Mouse (Mus musculus) cerebellum, postnatal 14 days (tissue): ENCODE data around the gene Snupn.
"Not testable (repeated sequence)": the region's sequence is repeated elsewhere in the genome, so short reads cannot be mapped to it uniquely, and the experiment has no call there.

Experiments used
- DNase-seq, 2 experiments: peaks; one replicate each; pipeline ENCODE4 v3.0.0; 2021; ENCODE audit warnings: mixed read lengths in 2 of 2

Gene Snupn

DNA sequence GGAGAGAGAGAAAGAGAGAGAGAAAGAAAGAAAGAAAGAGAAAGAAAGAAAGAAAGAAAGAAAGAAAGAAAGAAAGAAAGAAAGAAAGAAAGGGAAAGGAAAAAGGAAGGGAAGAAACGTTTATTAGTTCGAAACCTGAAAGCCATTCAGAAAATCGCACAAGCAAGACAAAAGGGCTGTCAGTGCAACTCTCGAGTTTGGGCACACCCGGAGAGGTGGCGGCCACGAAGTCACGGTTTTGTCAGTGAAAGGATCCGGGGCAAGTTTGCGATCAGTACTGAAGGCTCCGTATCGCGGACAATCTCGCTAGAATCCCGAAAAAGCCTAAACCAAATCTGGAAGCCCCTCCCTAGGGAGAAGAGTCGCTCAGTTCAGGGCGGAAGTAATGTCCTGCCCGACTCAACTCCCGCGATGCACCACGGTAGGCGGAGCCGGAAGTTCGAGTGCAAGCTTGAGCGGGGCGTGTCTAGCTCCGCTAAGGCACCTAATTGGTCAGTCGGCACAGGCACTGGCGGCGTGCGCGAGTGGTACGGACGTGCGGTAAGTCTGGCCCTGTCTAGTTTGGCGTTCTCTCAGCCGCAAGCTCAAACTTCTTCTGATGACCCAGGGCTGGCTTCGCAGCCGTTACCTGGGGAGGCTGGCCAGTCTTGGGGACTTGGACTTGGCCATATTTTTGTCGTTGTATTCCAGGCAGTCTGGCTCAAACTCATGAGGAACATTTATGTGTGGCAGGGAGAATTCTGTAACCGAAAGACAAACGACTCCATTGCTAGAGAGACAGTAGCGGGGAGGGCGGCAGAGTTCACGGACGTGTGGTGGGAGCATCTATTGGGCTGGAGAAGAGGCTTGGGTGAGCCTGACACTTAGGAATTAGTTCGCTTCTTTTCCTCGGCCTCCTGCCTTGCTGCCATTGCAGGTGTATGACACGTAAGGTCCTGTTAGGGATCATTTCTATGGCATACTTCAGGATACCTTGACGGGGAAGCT, at the start of gene Snupn:
TSS of gene Snupn (plus strand) at position 465 of the 987 bp plus-strand sequence.
- peak; percentile 95 to 96 for DNase-seq

DNA sequence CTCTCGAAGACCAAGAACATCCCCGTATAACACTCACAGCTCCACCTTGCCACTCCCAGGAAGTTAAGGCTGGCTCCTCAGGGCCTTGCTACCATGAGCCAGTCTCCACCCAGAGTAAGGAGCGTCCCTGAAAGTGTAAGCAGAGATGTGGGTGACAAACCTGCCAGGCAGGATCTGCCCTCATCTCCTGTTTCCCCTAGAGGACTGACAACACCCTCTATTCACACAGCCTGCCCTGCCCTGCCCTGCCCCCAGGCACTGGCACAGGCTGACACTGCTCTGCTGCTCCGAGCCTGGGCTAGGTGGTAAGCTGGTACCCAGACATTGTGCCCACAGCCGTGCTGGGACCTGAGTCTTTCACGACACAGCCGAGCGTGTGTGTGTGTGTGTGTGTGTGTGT, 49.5 kb upstream of the Snupn start:
- DNase-seq: no peak

GRCm38 (mm10) chr9:56903662-56904061, 47.0 kb upstream of the Snupn start:
- no peak for DNase-seq

- DNase-seq: no peak
Observed at GRCm38 (mm10) chr9:56907549-56907948, 43.1 kb upstream of the Snupn start.

DNA sequence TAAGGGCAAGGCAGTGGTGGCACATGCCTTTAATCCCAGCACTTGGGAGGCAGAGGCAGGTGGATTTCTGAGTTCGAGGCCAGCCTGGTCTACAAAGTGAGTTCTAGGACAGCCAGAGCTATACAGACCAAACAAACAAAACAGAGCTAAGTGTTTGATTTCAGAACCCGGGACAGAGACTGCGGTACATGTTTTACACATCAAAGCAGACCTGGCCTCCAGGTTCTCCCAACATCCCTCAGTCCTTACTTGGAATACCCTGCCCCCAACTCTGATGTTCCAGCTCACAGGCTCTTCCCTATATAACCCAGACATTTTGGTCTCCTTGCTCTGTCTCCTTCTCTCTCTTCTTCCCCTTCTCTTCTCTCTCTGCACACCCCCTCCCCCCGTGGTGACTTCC, 40.7 kb upstream of the Snupn start:
- not testable (repeated sequence) for DNase-seq

- DNase-seq: no peak
Observed at GRCm38 (mm10) chr9:56911017-56911416, 39.7 kb upstream of the Snupn start.

- DNase-seq: no peak
Observed at GRCm38 (mm10) chr9:56913991-56914390, 36.7 kb upstream of the Snupn start.

GRCm38 (mm10) chr9:56915116-56915515, 35.6 kb upstream of the Snupn start:
- DNase-seq: no peak

- peak in 1 of 2 experiments; percentile 44 for DNase-seq
Observed at GRCm38 (mm10) chr9:56915695-56916410, 34.8 kb upstream of the Snupn start.

DNA sequence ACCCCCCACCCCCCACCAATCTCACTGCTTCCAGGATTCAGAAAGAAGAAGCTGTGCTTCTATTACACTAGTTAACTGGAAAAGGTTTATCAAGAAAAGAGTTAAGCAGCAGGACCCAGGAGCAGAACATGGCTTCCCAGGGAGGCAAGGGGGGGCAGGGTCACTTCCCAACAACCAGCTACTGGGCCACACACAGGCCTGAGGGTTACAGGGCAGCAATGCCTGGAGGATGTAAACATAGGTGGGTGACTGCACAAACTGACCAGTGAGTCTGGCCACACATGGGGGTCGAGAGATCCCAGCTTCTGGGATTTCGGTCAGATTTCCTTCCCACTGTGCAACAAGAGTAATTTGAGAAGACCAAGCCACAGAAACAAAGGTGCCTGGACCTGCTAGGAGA, 33.5 kb upstream of the Snupn start:
- no peak for DNase-seq

- DNase-seq: peak; percentile 62 to 68
Observed at GRCm38 (mm10) chr9:56918466-56918865, 32.2 kb upstream of the Snupn start.

GRCm38 (mm10) chr9:56922746-56923145, 27.9 kb upstream of the Snupn start:
- no peak for DNase-seq

DNA sequence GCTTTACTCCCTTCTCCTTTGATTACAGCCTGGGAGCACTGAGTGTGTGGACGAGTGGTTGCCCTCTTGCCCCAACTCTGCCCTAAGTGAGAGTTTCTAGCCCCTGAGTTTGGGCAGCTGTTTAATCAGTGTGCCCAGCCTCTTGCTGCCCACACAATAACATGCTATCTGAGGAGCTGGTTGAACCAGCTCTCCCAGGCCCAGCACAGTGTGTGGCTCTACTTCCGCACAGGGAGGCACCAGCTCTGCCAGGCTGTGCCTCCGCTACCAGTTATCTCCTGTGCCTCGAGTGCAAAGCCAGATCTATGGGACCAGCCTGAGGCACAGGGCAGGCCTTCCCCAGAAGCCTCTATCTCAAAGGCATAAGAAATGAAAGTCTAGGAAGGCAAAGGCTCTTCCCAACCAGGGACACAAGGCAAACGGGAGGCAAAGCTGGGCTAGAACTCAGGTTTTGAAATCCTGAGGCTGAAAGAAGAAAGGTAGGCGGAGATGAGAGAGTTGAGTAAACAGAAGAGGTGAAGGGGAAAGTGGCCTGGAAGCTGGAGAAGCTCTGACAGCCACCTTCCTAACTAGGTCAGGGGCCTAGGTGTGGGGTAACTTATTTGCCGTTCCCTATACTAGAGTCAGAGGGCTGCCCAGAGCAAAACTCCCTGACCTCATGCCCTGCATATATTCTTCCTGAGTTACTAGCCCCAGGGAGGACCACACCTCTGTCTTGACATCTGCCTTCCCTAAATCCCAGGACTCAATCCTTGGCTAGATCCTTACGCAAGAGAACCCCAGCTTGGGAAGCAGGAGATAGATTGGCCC, 26.6 kb upstream of the Snupn start:
- no peak for DNase-seq

GRCm38 (mm10) chr9:56924651-56925027, 26.0 kb upstream of the Snupn start:
- peak in 1 of 2 experiments; percentile 55 for DNase-seq

- no peak for DNase-seq
Observed at GRCm38 (mm10) chr9:56925291-56926024, 25.2 kb upstream of the Snupn start.

DNA sequence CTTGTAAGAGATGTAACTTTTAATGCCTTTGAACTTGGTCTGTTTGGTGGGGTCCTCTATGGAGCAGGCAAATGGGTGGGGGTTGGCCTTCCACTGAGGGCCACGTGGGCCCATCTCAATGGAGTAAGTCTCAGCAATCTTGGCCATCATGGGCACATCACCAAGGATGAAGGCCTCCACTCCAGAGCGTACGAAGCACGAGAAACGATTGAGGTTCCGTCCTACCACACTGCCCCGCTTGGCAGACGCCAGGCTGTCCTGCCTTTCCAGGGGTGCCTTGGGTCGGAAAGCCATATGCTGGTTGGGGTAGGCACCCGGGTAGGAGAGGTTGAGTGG, 24.7 kb upstream of the Snupn start:
- no peak for DNase-seq

GRCm38 (mm10) chr9:56926387-56926786, 24.3 kb upstream of the Snupn start:
- no peak for DNase-seq

DNA sequence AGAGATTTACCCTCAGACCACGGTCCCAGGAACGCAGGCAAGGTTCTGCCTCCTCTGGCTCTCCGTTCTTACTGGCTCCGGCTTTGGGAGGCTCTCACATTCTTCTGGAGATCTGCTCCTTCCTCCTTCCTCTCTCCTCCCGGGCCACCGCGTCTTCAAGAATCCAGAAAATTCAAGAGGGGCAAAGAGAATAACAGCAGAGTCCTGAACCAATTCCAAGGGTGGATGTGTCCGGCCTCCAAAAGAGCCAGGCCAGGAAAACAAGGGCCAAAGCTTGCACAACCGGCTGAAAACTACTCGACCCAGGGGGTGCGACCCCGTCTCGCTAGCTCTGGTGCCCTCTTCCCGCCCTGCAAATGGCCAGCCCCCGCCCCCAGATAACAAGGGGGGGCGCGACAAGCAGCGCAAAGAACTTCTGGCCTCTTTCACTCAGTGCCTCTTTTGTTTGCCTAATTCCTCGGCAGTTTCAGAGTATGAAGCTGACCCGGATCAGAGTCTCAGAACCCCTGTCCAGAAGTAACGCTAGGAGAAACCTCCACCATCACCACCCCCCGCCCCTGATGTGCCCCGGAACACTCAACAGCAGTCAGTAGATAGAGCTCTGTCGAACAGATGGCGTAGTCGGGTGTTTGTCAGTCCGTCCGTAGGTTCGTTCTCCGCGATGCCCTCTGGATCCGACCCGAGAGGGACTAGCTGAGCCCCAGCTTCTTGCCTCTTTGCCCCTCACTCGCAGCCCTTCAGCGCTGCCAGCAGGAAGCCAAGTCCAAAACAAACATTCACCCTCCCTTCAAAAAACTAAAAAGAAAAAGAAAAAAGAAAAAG, 23.3 kb upstream of the Snupn start:
- DNase-seq: no peak

DNA sequence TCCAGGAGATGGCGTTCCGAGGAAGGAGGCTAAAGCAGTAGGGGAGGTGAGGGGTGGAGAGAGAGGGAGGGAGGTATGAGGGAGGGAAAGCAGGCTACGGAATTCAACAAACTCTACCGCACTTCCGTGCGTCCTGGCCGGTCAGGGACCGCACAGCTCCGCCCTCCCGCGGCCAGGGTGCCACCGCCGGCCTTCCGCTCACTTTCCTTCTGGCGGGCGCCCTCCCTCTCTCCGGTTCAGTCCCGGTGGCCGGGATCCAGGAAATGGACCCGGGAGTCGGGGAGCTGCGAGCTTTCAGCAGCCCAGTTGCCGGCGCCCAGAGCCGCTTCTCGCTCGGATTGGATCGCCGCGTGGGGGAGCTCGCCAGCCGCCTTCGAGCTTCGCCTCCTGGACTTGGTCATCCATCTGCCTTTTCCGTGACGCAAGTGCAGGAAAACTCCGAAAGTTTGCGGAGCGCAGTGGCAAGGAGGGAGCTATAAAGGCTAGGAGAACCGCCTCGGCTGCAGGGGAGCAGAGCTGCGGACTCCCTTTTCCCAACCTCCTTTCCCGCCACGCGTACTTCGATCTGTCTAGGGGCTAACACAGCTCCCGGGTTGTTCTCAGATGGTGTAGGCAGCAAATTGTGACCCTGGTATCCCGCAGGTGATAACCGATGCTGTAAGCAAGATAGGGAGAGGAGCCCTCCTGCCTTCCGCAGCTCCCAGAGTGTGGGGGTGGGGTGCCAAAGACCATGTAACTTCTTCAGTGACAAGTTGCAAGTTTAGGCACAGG, 22.5 kb upstream of the Snupn start, which contains the start of gene Snx33:
TSS of gene Snx33 (minus strand) at position 331 of the 771 bp plus-strand sequence.
- peak; percentile 92 to 93 for DNase-seq

DNA sequence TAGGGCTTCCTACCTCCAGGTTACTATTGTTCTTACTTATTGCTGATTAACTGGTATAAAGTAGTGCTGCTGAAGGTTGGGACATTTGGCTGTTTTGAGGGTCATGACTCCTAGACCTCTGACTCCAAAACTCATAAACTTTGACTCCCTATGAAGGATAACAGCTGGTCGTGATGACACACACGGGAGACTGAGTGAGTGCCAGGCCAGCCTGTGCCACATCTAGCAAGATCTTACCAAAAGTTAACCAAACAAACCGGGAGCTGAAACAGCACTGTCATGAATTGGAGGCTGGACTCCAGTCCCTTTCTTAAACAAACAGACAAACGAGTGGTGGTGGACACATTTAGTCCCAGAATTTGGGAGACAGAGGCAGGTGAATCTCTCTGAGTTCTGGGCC, 21.2 kb upstream of the Snupn start:
- DNase-seq: no peak

GRCm38 (mm10) chr9:56930556-56930955, 20.1 kb upstream of the Snupn start:
- no peak for DNase-seq
